Mouse (Mus musculus) lung, adult 2 months (tissue): ENCODE measurements around the gene Pdcd2l. TPM values are rescaled to one million over a fixed set of nuclear protein-coding genes. Genes with fewer than 3 reads are reported as not detected.

Experiments used
- DNase-seq: peaks from one replicate; pipeline ENCODE4 v3.0.0; 2022
- H3K4me1 ChIP-seq: fragments of 200-500 bp; 2 replicates; pipeline ENCODE4 v1.6.1; 2011; ENCODE audit warnings: low read length; ENCODE audit not compliant: control insufficient read depth, insufficient read depth
- H3K4me3 ChIP-seq: fragments of 200-500 bp; replicated peaks from 2 replicates; pipeline ENCODE3; 2011; ENCODE audit warnings: low read depth, mild to moderate bottlenecking, control low read depth, low read length; ENCODE audit errors: extremely low read depth
- CTCF ChIP-seq: fragments of 200-500 bp; IDR thresholded peaks from 2 replicates; pipeline ENCODE4 v1.5.1; 2011; ENCODE audit warnings: mild to moderate bottlenecking, low read length, control low read depth; ENCODE audit not compliant: insufficient read depth
- POLR2A ChIP-seq: fragments of 200-500 bp; IDR thresholded peaks from 2 replicates; pipeline ENCODE4 v1.6.1; 2011; ENCODE audit warnings: low read depth, mild to moderate bottlenecking, control low read depth, low read length, borderline replicate concordance; ENCODE audit errors: extremely low read depth
- WGBS: fragments of 180-500 bp; shearing (Covaris S2); methylation state at CpG from one replicate; pipeline ENCODE4 v1.1.7; 2018; 5-methylcytosine and 5-hydroxymethylcytosine counted together
- polyA plus RNA-seq: library from polyadenylated mRNA; depleted of rRNA; stranded (reverse); fragments of >200 nt; gene quantifications from 2 replicates; pipeline ENCODE4 v1.2.3, GENCODE M21; 2012; rRNA removed

Pdcd2l gene
- 19.1 and 23.7 TPM in 2 replicates for polyA plus RNA-seq

DNA sequence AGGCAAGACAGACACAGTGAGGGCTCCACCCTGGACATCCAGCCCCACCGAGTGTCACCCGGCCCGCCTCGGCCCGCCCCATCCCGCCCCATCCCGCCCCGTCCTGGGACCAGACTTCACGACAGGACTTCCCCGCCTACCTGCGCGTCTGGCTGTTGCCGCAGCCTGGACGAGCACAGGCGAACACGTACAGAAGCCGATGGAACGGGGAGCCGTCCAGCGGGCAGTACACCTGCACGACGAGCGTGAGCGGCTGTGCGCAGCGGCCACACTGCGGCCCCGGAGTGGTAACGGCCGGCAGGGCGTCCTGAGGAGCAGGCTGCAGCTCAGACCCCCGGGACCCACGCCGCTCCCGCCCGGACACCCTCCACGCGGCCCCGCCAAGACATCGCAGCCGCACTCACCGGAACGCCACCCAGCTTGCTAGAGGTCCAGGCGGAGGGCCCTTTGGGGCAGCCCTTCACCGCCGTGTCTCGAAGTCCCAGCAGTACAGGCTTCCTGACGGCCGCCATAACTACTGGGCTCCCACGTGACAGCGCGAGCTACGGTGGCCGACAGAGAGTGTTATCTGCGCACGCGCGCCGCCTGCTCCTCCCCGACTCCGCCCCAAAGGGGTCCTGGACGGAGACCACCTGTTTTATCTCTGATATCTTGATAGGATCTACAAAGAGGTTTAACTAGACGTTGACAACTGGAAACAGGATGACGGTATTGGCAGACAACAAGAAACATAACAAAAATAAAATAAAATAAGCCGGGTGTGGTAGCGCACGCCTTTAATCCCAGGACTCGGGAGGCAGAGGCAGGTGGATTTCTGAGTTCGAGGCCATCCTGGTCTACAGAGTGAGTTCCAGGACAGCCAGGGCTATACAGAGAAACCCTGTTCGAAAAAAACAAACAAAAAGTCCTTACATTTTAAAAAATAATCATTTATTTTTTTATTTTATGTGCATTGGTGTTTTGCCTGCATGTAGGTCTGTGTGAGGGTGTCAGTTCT lies at the start of gene Pdcd2l:
TSS of gene Pdcd2l (minus strand) at position 530 of the 997 bp plus-strand sequence.
- peak within 1 kb of the TSS; percentile 92 for H3K4me3 ChIP-seq
- TF ChIP-seq CTCF (no peak), POLR2A (peak; percentile 84; the same call in 1 of the 2 replicates)
- peaks cover 6% of the 10 kb centered on the region; the same call in 1 of the 2 replicates for H3K4me1 ChIP-seq
- WGBS = 1% methylated on average over 68 of the region's 70 CpGs
- peak; percentile 91 for DNase-seq

DNA sequence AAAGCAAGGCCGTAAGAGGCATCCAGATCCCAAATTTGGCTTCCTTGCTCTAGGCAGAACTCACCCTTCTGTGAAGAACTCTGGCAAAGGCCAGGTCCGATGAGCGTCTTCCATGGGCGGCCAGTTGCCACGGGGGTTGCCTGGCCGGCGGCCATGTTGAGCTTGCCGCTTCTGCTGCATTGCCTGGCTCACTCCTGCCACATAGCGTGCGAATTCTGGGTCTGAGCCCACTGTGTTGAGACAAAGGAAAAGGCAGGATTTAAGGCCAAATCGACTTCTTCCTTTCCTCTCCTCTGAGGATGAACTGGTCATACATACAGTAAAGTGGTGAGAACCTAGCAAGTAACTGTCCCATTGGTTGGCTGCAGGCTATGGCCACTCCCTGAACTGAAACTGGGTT lies 45.7 kb upstream of the Pdcd2l start:
- DNase-seq = no peak
- TF ChIP-seq CTCF (no peak), POLR2A (no peak)
- Histone ChIP-seq H3K4me3 (no peak overlapping the region), H3K4me1 (no peaks in the 10 kb centered on the region)
- 93% methylated on average over 11 of the region's 11 CpGs for WGBS

DNA sequence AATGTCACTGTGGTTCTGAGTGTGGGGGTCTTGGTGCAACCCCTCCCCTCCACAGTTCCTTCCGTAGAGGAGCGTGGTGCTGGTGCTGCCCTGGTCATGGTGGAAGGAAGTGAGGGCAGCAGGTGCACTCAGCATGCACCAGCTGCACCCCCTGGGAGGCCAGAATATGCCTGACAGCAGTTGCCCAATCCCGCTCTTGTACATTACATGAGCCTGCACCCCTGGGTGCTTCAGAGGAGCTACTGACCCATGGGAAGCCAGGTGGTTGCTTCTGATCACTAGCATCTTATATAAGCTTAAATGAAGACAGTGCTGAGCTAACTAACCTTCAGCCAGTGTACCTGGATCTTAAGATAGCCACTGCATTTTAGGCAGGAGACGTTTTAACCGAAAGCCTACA lies 41.6 kb upstream of the Pdcd2l start:
- no peak for TF ChIP-seq CTCF
- no peak for TF ChIP-seq POLR2A
- H3K4me1 ChIP-seq = 0 out of 2 replicates have a peak, but pooled peaks cover 2% of the 10 kb centered on the region
- WGBS = 90% methylated on average over 5 of the region's 5 CpGs
- no peak for DNase-seq
- no peak overlapping the region for H3K4me3 ChIP-seq

DNA sequence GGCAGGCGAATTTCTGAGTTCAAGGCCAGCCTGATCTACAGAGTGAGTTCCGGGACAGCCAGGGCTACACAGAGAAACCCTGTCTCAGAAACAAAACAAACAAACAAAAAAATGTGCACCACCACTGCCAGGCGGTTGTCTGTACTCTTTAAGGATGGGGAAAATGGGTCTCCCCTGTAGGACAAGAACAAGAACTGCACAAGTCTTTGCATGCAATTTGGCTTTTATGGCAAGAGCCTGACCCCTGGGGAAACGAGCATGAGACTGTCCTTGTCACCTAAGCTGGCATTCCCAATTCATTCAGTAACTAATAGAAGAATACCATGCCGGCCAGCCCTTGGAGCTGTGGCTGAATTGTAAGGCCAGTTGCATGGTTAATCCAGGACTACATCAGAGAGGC lies 39.1 kb upstream of the Pdcd2l start:
- WGBS = 82% methylated on average over 5 of the region's 5 CpGs
- no peak for DNase-seq
- TF ChIP-seq CTCF (no peak), POLR2A (no peak)
- Histone ChIP-seq H3K4me3 (no peak overlapping the region), H3K4me1 (peaks cover 2% of the 10 kb centered on the region; the same call in 1 of the 2 replicates)

DNA sequence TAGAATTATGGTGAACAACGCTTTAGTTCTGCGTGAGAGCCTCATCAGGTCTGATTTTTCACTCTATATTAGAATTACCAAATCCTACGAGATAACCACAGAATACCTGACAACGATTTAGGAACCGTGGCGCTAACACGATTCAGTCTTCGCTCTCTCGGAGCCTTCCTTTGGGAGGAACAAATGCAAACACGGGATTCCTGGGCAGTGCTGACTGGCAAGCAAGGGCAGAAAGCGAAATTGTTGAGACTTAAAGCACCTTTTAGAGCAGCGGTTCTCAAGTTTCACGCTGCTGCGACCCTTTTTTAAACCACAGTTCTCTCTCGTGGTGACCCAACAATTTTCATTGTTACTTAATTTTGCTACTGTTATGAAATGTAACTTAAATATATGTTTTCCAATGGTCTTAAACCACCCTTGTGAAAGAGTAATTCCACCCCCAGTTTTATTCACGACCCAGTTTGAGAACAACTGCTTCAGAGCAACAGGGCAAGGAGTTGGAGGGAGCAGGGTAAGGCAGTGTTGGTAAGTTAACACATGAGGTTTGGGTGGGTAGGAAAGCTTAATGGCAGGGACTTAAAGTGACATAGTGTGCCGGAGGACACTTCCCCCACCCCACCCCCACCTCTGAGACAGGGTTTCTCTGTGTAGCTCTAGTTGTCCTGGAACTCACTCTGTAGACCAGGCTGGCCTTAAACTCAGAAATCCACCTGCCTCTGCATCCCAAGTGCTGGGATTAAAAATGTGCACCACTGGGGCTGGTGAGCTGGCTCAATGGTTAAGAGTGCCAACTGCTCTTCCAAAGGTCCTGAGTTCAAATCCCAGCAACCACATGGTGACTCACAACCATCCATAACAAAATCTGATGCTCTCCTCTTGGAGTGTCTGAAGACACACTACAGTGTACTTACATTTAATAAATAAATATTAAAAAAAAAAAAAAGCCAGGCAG lies 38.4 kb upstream of the Pdcd2l start:
- no peak for DNase-seq
- 2% methylated on average over 17 of the region's 17 CpGs for WGBS
- Histone ChIP-seq H3K4me3 (peak overlapping the region; percentile 79), H3K4me1 (peaks cover 2% of the 10 kb centered on the region; the same call in 1 of the 2 replicates)
- TF ChIP-seq CTCF = no peak
- TF ChIP-seq POLR2A = no peak

DNA sequence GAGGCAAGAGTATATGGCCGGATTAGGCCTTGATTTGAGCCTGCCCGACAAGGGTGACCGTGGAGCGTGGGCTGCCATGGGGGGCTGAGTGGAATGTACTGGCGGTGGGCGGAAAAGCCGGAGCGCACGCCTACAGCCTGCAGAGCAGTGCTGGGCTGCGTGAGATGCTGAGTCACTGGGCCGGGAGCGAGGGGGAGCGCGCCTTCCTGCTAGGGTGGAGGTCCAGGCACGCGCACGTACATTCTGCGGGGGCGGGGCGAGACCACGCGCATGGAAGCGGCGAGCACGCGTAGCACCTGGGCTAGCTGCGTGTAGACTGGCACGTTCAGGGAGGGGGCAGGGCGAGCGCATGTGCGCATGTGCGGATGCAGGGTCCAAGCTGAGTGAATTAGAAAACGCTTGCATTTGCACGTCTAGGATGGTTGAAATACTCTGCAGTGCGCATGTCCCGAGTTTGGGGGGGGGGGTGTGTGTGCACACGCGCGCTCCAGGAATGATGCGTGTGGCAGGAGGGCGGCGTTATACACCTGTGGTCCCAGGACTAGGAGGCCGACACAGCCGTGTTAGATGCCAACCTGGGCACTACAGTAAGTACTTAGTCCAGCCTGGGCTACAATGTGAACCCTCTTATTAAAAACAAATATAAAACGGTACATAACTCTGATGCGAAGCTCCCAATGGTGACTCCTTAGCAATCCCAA lies 37.6 kb upstream of the Pdcd2l start:
- Histone ChIP-seq H3K4me3 (peak overlapping the region; percentile 79), H3K4me1 (peaks cover 6% of the 10 kb centered on the region)
- DNase-seq = peak; percentile 98
- WGBS = under 1% methylated on average over 46 of the region's 46 CpGs
- TF ChIP-seq POLR2A (peak; percentile 78; the same call in 1 of the 2 replicates), CTCF (no peak)

DNA sequence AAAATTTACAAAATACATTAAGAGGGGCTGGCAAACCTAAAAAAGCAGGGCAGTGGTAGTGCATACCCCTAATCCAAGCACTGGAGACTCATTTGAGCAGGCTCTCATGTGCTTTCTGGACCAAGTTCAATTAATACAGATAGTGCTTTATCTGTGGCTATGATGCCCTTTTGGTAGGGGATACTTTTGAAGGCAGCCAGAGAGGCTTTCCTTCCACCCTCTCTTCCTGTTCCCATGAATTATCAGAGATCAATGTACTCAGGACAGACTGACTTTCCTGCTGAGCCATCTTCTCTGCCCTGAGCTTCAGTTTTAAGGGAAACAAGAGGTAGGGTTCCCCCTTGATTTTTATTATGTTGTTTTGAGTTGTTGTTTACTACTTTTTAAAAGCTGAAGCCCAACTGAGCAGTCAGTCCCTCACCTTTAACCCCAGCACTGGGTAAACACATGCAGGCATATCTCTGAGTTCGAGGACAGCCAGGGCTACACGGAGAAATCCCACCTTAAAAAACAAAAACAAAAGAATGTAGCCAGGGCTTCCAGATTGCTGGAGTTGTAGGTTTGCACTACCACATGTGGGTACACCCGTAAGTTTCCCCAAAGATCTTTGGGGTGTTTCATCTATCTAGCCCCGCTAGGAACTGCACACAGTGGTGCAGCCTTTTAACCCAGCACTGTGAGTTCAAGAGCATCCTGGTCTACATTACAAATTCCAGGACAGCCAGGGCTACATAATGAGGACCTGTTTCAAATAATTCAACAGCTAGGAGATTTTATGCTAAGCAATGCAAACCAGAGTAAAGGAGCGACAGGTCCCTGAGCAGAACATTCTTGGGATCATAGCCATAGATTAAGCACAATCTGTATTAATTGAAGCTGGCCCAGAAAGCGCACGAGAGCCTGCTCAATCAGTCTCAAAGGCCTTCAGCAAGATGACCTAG lies 36.6 kb upstream of the Pdcd2l start:
- DNase-seq = no peak
- peaks cover 7% of the 10 kb centered on the region for H3K4me1 ChIP-seq
- H3K4me3 ChIP-seq = peak overlapping the region; percentile 79
- 37% methylated on average over 7 of the region's 7 CpGs for WGBS
- TF ChIP-seq POLR2A (no peak), CTCF (no peak)

DNA sequence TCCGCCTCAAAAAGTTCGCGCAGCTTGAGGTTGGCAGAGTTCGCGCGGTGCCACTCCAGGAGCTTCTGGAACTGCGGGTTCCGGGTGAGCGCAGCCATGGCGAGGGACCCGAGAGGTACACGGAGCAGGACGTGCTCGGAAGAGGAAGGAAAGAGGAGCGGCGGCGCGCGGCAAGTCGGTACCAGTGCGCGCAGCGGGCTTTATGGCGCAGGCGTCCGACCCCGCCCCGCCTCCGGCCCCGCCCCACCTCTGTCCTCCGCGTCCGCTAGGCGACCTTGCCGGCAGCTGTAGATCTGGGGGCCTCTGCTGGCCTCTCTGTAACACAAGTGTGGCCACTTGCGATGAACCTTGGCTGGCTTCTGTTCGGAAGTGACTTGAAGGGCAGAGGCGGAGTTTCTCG lies 33.7 kb upstream of the Pdcd2l start, which contains the start of gene Gpi1:
TSS of gene Gpi1 (minus strand) at position 221 of the 400 bp plus-strand sequence.
- DNase-seq = peak; percentile 74
- WGBS = under 1% methylated on average over 39 of the region's 39 CpGs
- no peak for TF ChIP-seq CTCF
- TF ChIP-seq POLR2A = peak; percentile 89
- Histone ChIP-seq H3K4me3 (peak within 1 kb of the TSS; percentile 79), H3K4me1 (peaks cover 7% of the 10 kb centered on the region)
